Mouse (Mus musculus) heart, embryonic 11.5 days (tissue): Measurements from ENCODE around the gene Tmem104. TPM values are rescaled to one million over a fixed set of nuclear protein-coding genes. Genes with fewer than 3 reads are reported as not detected.

Experiments used
- ATAC-seq: fragments of 200-750 bp; cut with Nextera tagmentation; replicated peaks from 2 replicates; pipeline ENCODE4 v1.8.0; 2017; ENCODE audit warnings: moderate library complexity; ENCODE audit not compliant: insufficient number of reproducible peaks, low FRiP score, low TSS enrichment
- H3K27ac ChIP-seq: fragments of 300-500 bp; sonication (generic); 2 replicates; pipeline ENCODE4 v1.5.1; 2014; ENCODE audit warnings: mild to moderate bottlenecking, low read depth, low read length
- H3K27me3 ChIP-seq: fragments of 300-500 bp; sonication (generic); 2 replicates; pipeline ENCODE4 v1.6.1; 2014; ENCODE audit warnings: mild to moderate bottlenecking, low read length, mixed read lengths; ENCODE audit not compliant: control insufficient read depth, insufficient read depth
- H3K36me3 ChIP-seq: fragments of 300-500 bp; sonication (generic); 2 replicates; pipeline ENCODE4 v1.6.1; 2014; ENCODE audit warnings: mild to moderate bottlenecking, low read length, moderate library complexity, mixed read lengths; ENCODE audit not compliant: control insufficient read depth, insufficient read depth
- H3K4me1 ChIP-seq: fragments of 300-500 bp; sonication (generic); 2 replicates; pipeline ENCODE4 v1.6.1; 2014; ENCODE audit warnings: low read length; ENCODE audit not compliant: control insufficient read depth, insufficient read depth
- H3K4me2 ChIP-seq: fragments of 300-500 bp; sonication (generic); 2 replicates; pipeline ENCODE4 v1.6.1; 2014; ENCODE audit warnings: mild to moderate bottlenecking, moderate library complexity
- H3K4me3 ChIP-seq: fragments of 300-500 bp; sonication (generic); 2 replicates; pipeline ENCODE4 v1.5.1; 2014; ENCODE audit warnings: low read depth, low read length
- H3K9ac ChIP-seq: fragments of 300-500 bp; sonication (generic); 2 replicates; pipeline ENCODE4 v1.6.1; 2014; ENCODE audit warnings: mild to moderate bottlenecking, low read depth, low read length, moderate library complexity
- H3K9me3 ChIP-seq: fragments of 300-500 bp; sonication (generic); replicated peaks from 2 replicates; pipeline ENCODE4 v1.6.1; 2016; ENCODE audit warnings: low read length; ENCODE audit not compliant: control insufficient read depth
- WGBS: fragments of 180-500 bp; shearing (Covaris S2); extraction: QIAGEN DNeasy Blood & Tissue Kit; methylation state at CpG from one replicate; pipeline ENCODE4 v1.1.7; 2014; ENCODE audit not compliant: insufficient replicate concordance; 5-methylcytosine and 5-hydroxymethylcytosine counted together
- polyA plus RNA-seq: library from polyadenylated mRNA; unstranded; fragments of >200 nt; fragmentation: Nextera tagmentation; extraction: Ambion mirVana; gene quantifications from 2 replicates; pipeline ENCODE4 v1.2.1, GENCODE M21; 2014

Gene Tmem104
- polyA plus RNA-seq, 1 experiment from 2014 or later, result 7.5 TPM

- H3K4me3 ChIP-seq, result no peak overlapping the region
- no peaks in the 10 kb centered on the region for H3K27me3 ChIP-seq
- H3K4me1 ChIP-seq, result no peaks in the 10 kb centered on the region
- ATAC-seq, result no peak
- H3K9me3 ChIP-seq, result no peaks in the 10 kb centered on the region
- H3K27ac ChIP-seq, result no peak overlapping the region
- H3K36me3 ChIP-seq, result no peaks in the 10 kb centered on the region
- H3K9ac ChIP-seq, result no peak overlapping the region
- no peak overlapping the region for H3K4me2 ChIP-seq
- 88% methylated on average over 12 of the region's 12 CpGs for WGBS
These were observed 96.8 kb downstream of the Tmem104 start for GRCm38 (mm10) chr11:115283891-115284620.

GRCm38 (mm10) chr11:115285282-115285681, 98.0 kb downstream of the Tmem104 start:
- Histone ChIP-seq H3K9me3 (no peaks in the 10 kb centered on the region), H3K27ac (no peak overlapping the region), H3K27me3 (no peaks in the 10 kb centered on the region), H3K4me2 (no peak overlapping the region), H3K4me3 (no peak overlapping the region), H3K4me1 (no peaks in the 10 kb centered on the region; the same call in 1 of the 2 replicates), H3K36me3 (no peaks in the 10 kb centered on the region), H3K9ac (no peak overlapping the region)
- 55% methylated on average over 4 of the region's 4 CpGs for WGBS
- no peak for ATAC-seq

- H3K36me3 ChIP-seq, result no peaks in the 10 kb centered on the region
- no peak overlapping the region for H3K4me3 ChIP-seq
- no peaks in the 10 kb centered on the region; the same call in 1 of the 2 replicates for H3K4me1 ChIP-seq
- no peak overlapping the region for H3K4me2 ChIP-seq
- H3K9me3 ChIP-seq, result no peaks in the 10 kb centered on the region
- no peak overlapping the region for H3K9ac ChIP-seq
- no peak for ATAC-seq
- H3K27me3 ChIP-seq, result no peaks in the 10 kb centered on the region
- no peak overlapping the region for H3K27ac ChIP-seq
- WGBS, result 70% methylated on average over 19 of the region's 19 CpGs
These were observed 99.1 kb downstream of the Tmem104 start for GRCm38 (mm10) chr11:115286201-115286993.

GRCm38 (mm10) chr11:115287386-115287785, 100.1 kb downstream of the Tmem104 start:
- no peak overlapping the region for H3K4me2 ChIP-seq
- H3K4me3 ChIP-seq, result no peak overlapping the region
- WGBS, result 74% methylated on average over 5 of the region's 5 CpGs
- no peaks in the 10 kb centered on the region; the same call in 1 of the 2 replicates for H3K4me1 ChIP-seq
- no peak overlapping the region for H3K9ac ChIP-seq
- no peak for ATAC-seq
- H3K27ac ChIP-seq, result no peak overlapping the region
- no peaks in the 10 kb centered on the region for H3K27me3 ChIP-seq
- no peaks in the 10 kb centered on the region for H3K36me3 ChIP-seq
- no peaks in the 10 kb centered on the region for H3K9me3 ChIP-seq

- Histone ChIP-seq H3K4me1 (no peaks in the 10 kb centered on the region; the same call in 1 of the 2 replicates), H3K4me3 (no peak overlapping the region), H3K9me3 (no peaks in the 10 kb centered on the region), H3K36me3 (no peaks in the 10 kb centered on the region), H3K4me2 (no peak overlapping the region), H3K27ac (no peak overlapping the region), H3K9ac (no peak overlapping the region), H3K27me3 (no peaks in the 10 kb centered on the region)
- ATAC-seq, result no peak
- 82% methylated on average over 2 of the region's 2 CpGs for WGBS
These were observed 101.0 kb downstream of the Tmem104 start for GRCm38 (mm10) chr11:115288305-115288704.

GRCm38 (mm10) chr11:115289885-115290284, 102.6 kb downstream of the Tmem104 start:
- no peak for ATAC-seq
- H3K4me1 ChIP-seq, result no peaks in the 10 kb centered on the region; the same call in 1 of the 2 replicates
- WGBS, result 63% methylated on average over 8 of the region's 8 CpGs
- no peaks in the 10 kb centered on the region for H3K36me3 ChIP-seq
- no peak overlapping the region for H3K27ac ChIP-seq
- H3K9ac ChIP-seq, result no peak overlapping the region
- no peaks in the 10 kb centered on the region for H3K27me3 ChIP-seq
- no peaks in the 10 kb centered on the region for H3K9me3 ChIP-seq
- no peak overlapping the region for H3K4me3 ChIP-seq
- H3K4me2 ChIP-seq, result no peak overlapping the region

- Histone ChIP-seq H3K9ac (no peak overlapping the region), H3K9me3 (no peaks in the 10 kb centered on the region), H3K4me1 (no peaks in the 10 kb centered on the region; the same call in 1 of the 2 replicates), H3K27me3 (no peaks in the 10 kb centered on the region), H3K27ac (no peak overlapping the region), H3K4me2 (no peak overlapping the region), H3K36me3 (no peaks in the 10 kb centered on the region), H3K4me3 (no peak overlapping the region)
- WGBS, result 85% methylated on average over 1 of the region's 1 CpGs
- no peak for ATAC-seq
These were observed 103.0 kb downstream of the Tmem104 start for GRCm38 (mm10) chr11:115290314-115290713.

- ATAC-seq, result no peak
- H3K27ac ChIP-seq, result no peak overlapping the region
These were observed 103.6 kb downstream of the Tmem104 start for GRCm38 (mm10) chr11:115290919-115291318.

More at GRCm38 (mm10) chr11:115290919-115291318, 103.6 kb downstream of the Tmem104 start:
- no peak overlapping the region for H3K4me3 ChIP-seq
- H3K4me1 ChIP-seq, result no peaks in the 10 kb centered on the region; the same call in 1 of the 2 replicates
- H3K9me3 ChIP-seq, result no peaks in the 10 kb centered on the region
- H3K36me3 ChIP-seq, result no peaks in the 10 kb centered on the region
- WGBS, result 74% methylated on average over 6 of the region's 6 CpGs
- H3K4me2 ChIP-seq, result no peak overlapping the region
- H3K27me3 ChIP-seq, result peaks cover 4% of the 10 kb centered on the region; the same call in 1 of the 2 replicates
- H3K9ac ChIP-seq, result no peak overlapping the region
